Mouse (Mus musculus): ENCODE data around the gene Abca9.

The Abca9 gene

DNA sequence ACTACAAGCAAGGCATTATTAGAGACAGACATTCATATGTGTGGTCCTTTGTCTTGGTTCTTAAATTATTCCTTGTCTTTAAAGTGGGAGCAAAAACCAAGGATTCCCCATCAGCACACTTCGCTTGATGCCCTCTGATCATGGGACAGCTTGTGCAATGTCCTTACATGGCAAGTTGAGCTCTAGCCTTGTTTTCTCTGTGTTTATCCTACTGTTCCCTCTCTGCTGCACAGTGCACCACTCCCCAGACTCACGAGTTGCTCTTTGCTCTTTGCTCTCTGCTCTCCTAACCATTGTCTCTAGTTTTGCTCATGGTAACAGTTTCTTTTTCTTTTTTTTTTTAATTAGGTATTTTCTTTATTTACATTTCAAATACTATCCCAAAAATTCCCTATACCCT is 107.9 kb downstream of the Abca9 start:
- DNase-seq = no peak

DNA sequence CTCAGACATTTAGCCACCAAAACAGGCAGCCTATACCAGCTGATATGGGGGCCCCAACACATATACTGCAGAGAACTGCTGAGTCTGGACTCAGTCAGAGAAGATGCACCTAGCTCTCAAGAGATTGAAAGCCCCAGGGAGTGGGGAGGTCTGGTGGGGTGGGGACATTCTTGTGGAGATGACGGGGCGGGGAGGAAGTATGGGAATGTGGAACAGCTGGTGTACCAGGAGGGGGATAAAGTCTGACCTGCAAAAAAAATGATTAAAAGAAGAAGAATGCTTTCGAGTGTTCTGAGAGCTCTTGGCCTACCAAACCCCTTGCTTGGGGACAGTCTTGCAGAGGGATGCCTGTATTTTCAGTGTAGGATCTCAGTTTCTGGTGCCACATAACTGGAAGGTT is 114.3 kb downstream of the Abca9 start:
- DNase-seq = no peak
